Mouse (Mus musculus) midbrain, embryonic 15.5 days (tissue): ENCODE results near the gene Plekhh2. TPM values are rescaled to one million over a fixed set of nuclear protein-coding genes. Genes with fewer than 3 reads are reported as not detected.

Experiments
- ATAC-seq: fragments of 200-750 bp; cut with Nextera tagmentation; replicated peaks from 2 replicates; pipeline ENCODE4 v1.8.0; 2017; ENCODE audit warnings: moderate TSS enrichment
- H3K27ac ChIP-seq: fragments of 300-500 bp; sonication (generic); 2 replicates; pipeline ENCODE4 v1.5.1; 2015; ENCODE audit warnings: mild to moderate bottlenecking, inconsistent platforms
- H3K27me3 ChIP-seq: fragments of 300-500 bp; sonication (generic); replicated peaks from 2 replicates; pipeline ENCODE4 v1.6.1; 2015; ENCODE audit warnings: inconsistent platforms
- H3K36me3 ChIP-seq: fragments of 300-500 bp; sonication (generic); replicated peaks from 2 replicates; pipeline ENCODE4 v1.6.1; 2015; ENCODE audit warnings: inconsistent platforms
- H3K4me1 ChIP-seq: fragments of 300-500 bp; sonication (generic); 2 replicates; pipeline ENCODE4 v1.6.1; 2015; ENCODE audit warnings: inconsistent platforms
- H3K4me2 ChIP-seq: fragments of 300-500 bp; sonication (generic); 2 replicates; pipeline ENCODE4 v1.6.1; 2015; ENCODE audit warnings: inconsistent platforms, mild to moderate bottlenecking, moderate library complexity
- H3K4me3 ChIP-seq: fragments of 300-500 bp; sonication (generic); 2 replicates; pipeline ENCODE4 v1.5.1; 2015; ENCODE audit warnings: mild to moderate bottlenecking, inconsistent platforms
- H3K9ac ChIP-seq: fragments of 300-500 bp; sonication (generic); 2 replicates; pipeline ENCODE4 v1.6.1; 2015; ENCODE audit warnings: mild to moderate bottlenecking, inconsistent platforms
- H3K9me3 ChIP-seq: fragments of 300-500 bp; sonication (generic); 2 replicates; pipeline ENCODE4 v1.6.1; 2016; ENCODE audit warnings: inconsistent platforms
- WGBS: fragments of 180-500 bp; shearing (Covaris S2); methylation state at CpG from one replicate; pipeline ENCODE4 v1.1.7; 2015; ENCODE audit warnings: mixed read lengths; 5-methylcytosine and 5-hydroxymethylcytosine counted together
- polyA plus RNA-seq: library from polyadenylated mRNA; unstranded; fragments of >200 nt; fragmentation: Nextera tagmentation; extraction: Ambion mirVana; gene quantifications from 2 replicates; pipeline ENCODE4 v1.2.1, GENCODE M21; 2015

Gene Plekhh2
- polyA plus RNA-seq: 2.2 and 2.6 TPM in 2 replicates

DNA sequence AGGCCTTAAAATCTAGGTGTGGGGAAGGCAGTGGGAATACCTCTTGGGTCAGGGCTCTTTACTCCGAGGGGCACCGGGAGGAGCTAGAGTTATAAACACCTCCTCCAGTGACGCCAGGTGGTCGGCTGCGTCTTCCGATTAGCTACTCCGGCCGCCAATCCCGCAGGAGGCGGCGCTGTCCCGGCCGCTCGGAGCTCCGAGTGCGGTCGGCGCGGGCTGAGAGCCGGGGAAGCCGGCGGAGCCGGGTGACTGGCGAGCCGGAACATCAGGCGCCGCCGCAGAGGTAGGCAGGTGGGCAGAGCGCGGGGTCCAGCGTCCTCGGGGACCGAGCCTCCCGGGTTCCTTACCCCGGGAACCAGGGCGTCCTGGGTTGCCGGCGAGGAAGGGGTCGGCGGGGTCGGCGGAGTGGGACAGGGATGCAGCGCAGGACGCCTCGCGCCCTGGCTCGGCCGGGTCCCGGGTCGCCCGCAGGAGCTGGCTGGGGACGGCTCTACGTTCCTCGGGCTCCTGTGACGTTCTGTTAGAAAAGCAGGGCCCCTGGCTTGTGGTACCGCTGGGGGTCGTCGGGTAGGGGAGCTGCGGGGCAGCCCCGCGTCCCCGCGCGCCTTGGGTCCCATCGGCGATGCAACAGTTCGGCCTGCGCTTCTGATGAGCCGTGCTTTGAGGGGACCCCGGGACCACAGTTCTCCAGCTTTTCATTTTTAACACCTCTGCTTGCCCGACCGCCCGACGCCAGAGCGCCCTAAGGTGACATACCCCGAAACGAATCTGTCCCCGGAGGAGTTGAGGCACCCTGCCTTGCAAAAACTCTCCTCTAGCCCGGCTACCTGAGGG, at the start of gene Plekhh2:
Gene Plekhh2, plus strand, starts transcription at position 214 of the 834 bp plus-strand sequence.
- WGBS: under 1% methylated on average over 79 of the region's 79 CpGs

DNA sequence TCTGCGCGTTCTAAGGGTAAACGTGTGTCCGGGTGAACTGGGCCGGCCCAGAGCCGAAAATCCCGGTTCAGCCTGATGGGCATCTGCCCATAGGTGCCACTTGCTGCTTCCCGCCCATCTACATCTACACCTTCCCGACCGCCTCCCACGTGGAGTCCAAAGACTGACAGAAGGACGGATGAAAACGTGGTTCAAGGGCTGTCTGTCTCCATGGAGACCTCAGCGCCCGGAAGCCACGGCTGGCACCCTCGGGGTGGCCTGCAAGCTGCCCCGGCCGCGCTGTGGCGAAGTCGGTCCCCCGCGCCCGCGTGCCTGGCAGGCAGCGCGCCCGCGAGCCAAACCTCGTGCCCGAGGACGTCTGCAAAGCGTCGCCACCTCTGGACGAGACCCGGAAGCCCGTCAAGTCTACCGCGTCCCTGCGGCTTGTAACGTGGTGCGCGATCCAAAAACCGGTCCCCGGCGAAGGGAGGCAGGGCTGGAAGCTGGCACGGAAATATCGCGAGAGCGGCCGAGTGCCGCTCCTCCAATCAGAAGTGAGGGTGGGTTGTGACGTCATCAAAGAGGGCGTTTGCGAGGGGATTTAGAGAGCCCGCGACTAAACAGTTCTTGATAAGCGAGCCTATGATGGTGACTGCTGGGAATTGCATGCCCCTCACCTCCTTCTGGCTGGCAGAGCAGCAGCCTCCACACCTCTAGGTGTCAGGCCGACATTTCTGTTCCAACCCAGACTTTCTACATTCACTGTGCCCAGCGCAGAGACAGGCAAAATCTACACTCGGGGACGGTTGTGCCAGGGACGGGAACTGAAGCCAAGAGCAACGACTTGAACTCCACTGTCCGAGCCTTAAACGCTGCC, 45.7 kb upstream of the Plekhh2 start, which contains the start of gene Thada:
Gene Thada, minus strand, starts transcription at position 453 of the 856 bp plus-strand sequence.
- WGBS: under 1% methylated on average over 67 of the region's 67 CpGs
- Histone ChIP-seq H3K36me3 (0 out of 2 replicates have a peak, but pooled peaks cover 2% of the 10 kb centered on the region), H3K27ac (peak within 1 kb of the TSS; percentile 93), H3K9ac (peak within 1 kb of the TSS; percentile 97), H3K27me3 (no peaks in the 10 kb centered on the region), H3K4me3 (peak within 1 kb of the TSS; percentile 99), H3K4me2 (peak within 1 kb of the TSS; percentile 91), H3K9me3 (no peaks in the 10 kb centered on the region), H3K4me1 (peaks cover 17% of the 10 kb centered on the region)
- ATAC-seq: peak; percentile 99

More for the DNA sequence above, at the start of gene Plekhh2:
- Histone ChIP-seq H3K9me3 (no peaks in the 10 kb centered on the region), H3K9ac (peak within 1 kb of the TSS; percentile 70), H3K36me3 (no peaks in the 10 kb centered on the region), H3K27ac (no peak within 1 kb of the TSS), H3K4me2 (peak within 1 kb of the TSS; percentile 81), H3K4me1 (peaks cover 9% of the 10 kb centered on the region; the same call in 1 of the 2 replicates), H3K4me3 (peak within 1 kb of the TSS; percentile 74), H3K27me3 (0 out of 2 replicates have a peak, but pooled peaks cover 4% of the 10 kb centered on the region)
- ATAC-seq: peak; percentile 94

GRCm38 (mm10) chr17:84474312-84474711, 37.4 kb upstream of the Plekhh2 start:
- 62% methylated on average over 4 of the region's 4 CpGs for WGBS
- no peaks in the 10 kb centered on the region for H3K9me3 ChIP-seq
- no peaks in the 10 kb centered on the region for H3K36me3 ChIP-seq
- no peak overlapping the region for H3K4me2 ChIP-seq
- H3K27me3 ChIP-seq: no peaks in the 10 kb centered on the region
- H3K27ac ChIP-seq: no peak overlapping the region
- no peak for ATAC-seq
- H3K4me1 ChIP-seq: no peaks in the 10 kb centered on the region
- no peak overlapping the region for H3K9ac ChIP-seq
- no peak overlapping the region for H3K4me3 ChIP-seq

DNA sequence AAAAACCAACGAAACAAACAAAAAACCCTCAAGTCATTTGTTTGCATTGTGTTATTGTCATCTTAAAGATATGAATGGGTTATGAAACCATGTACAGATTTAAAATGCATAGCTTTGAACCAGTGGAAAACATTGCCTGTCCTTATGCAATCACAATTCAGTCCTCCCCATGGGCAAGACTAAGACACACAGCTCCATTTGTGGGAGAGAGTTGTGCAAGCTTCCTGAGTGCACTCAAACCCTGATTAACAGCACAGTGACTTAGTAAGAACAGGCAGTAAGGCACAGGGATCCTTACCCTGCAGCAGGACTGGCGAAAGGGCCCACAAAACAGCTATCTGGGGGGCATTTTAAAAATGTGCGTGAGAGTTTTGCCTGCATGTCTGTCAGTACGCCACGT, 34.5 kb upstream of the Plekhh2 start:
- Histone ChIP-seq H3K27me3 (no peaks in the 10 kb centered on the region), H3K4me2 (no peak overlapping the region), H3K36me3 (no peaks in the 10 kb centered on the region), H3K9me3 (no peaks in the 10 kb centered on the region), H3K4me1 (no peaks in the 10 kb centered on the region; the same call in 1 of the 2 replicates), H3K4me3 (no peak overlapping the region), H3K9ac (no peak overlapping the region), H3K27ac (no peak overlapping the region)
- no peak for ATAC-seq
- 86% methylated on average over 5 of the region's 5 CpGs for WGBS

DNA sequence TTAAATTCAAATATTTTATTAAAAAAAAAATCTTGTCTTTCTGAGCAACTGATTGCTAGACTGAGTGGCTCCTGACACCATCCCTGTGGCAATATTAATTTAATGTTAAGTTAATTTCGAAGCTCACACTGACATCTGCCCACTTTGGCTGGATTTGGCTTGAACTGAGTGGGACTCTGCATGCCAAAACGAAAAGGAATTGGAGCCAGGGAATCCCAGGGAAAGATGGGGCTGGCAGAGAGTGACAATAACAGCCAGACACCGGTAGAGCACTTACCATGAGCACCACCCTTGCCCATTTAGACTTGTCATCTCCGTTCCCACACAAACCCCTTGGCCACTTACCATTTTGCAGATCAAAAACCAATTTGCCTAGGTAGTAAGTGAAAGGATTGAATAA, 33.4 kb upstream of the Plekhh2 start:
- no peak overlapping the region for H3K27ac ChIP-seq
- no peak overlapping the region for H3K4me3 ChIP-seq
- no peak overlapping the region for H3K4me2 ChIP-seq
- H3K9me3 ChIP-seq: no peaks in the 10 kb centered on the region
- H3K27me3 ChIP-seq: no peaks in the 10 kb centered on the region
- no peak overlapping the region for H3K9ac ChIP-seq
- no peaks in the 10 kb centered on the region for H3K36me3 ChIP-seq
- ATAC-seq: no peak
- no peaks in the 10 kb centered on the region; the same call in 1 of the 2 replicates for H3K4me1 ChIP-seq
- 83% methylated on average over 4 of the region's 4 CpGs for WGBS

GRCm38 (mm10) chr17:84480464-84481355, 31.0 kb upstream of the Plekhh2 start:
- WGBS: 44% methylated on average over 15 of the region's 15 CpGs
- H3K9me3 ChIP-seq: no peaks in the 10 kb centered on the region
- 0 out of 2 replicates have a peak, but pooled peaks have one; percentile 37 for ATAC-seq

GRCm38 (mm10) chr17:84482831-84483230, 28.9 kb upstream of the Plekhh2 start:
- 90% methylated on average over 3 of the region's 3 CpGs for WGBS
- no peak for ATAC-seq
- Histone ChIP-seq H3K27me3 (no peaks in the 10 kb centered on the region), H3K36me3 (no peaks in the 10 kb centered on the region), H3K4me3 (no peak overlapping the region), H3K27ac (no peak overlapping the region), H3K4me2 (no peak overlapping the region), H3K4me1 (no peaks in the 10 kb centered on the region; the same call in 1 of the 2 replicates), H3K9me3 (no peaks in the 10 kb centered on the region), H3K9ac (no peak overlapping the region)

More at GRCm38 (mm10) chr17:84480464-84481355, 31.0 kb upstream of the Plekhh2 start:
- Histone ChIP-seq H3K27me3 (no peaks in the 10 kb centered on the region), H3K4me1 (no peaks in the 10 kb centered on the region; the same call in 1 of the 2 replicates), H3K9ac (no peak overlapping the region), H3K4me3 (no peak overlapping the region), H3K4me2 (no peak overlapping the region), H3K36me3 (no peaks in the 10 kb centered on the region), H3K27ac (no peak overlapping the region)

DNA sequence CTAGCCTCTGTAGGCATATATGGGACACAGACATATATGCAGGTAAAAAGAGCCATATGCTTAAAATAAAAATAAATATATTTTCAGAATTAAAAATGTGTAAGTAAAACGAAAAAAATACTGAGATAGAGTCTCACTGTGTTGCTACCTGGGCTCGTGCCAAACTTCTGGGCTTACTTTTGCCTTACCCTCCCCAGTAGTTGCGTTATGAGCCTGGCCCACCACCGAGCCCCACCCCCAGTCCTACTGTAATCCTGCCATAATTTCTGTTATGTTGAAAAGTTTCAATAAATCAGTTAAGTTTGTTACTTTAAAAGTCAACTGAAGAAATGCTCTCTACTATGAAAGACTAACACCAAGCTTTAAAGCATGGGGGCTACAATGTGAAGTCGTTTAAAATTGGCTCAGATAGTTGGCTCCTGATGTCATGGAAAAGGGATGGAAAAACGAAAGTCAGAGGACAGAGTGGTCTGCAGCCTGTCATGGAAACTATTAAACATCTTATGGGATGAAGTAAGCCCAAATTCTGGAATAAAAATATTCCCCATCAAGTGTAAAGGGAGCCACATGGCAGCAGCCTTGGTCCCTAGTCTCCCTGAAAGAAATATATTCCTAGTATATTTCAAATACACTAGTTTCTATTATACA, 27.9 kb upstream of the Plekhh2 start:
- no peak overlapping the region for H3K27ac ChIP-seq
- no peaks in the 10 kb centered on the region for H3K9me3 ChIP-seq
- 82% methylated on average over 6 of the region's 6 CpGs for WGBS
- no peaks in the 10 kb centered on the region; the same call in 1 of the 2 replicates for H3K4me1 ChIP-seq
- H3K4me3 ChIP-seq: no peak overlapping the region
- H3K9ac ChIP-seq: no peak overlapping the region
- no peaks in the 10 kb centered on the region for H3K27me3 ChIP-seq
- no peaks in the 10 kb centered on the region for H3K36me3 ChIP-seq
- no peak overlapping the region for H3K4me2 ChIP-seq
- no peak for ATAC-seq

- no peak for ATAC-seq
- H3K9me3 ChIP-seq: no peaks in the 10 kb centered on the region
- no peak overlapping the region for H3K4me2 ChIP-seq
- WGBS: 83% methylated on average over 2 of the region's 2 CpGs
- H3K4me3 ChIP-seq: no peak overlapping the region
- H3K27me3 ChIP-seq: no peaks in the 10 kb centered on the region
- no peak overlapping the region for H3K27ac ChIP-seq
- no peak overlapping the region for H3K9ac ChIP-seq
- H3K4me1 ChIP-seq: no peaks in the 10 kb centered on the region
- no peaks in the 10 kb centered on the region for H3K36me3 ChIP-seq
These were observed 24.3 kb upstream of the Plekhh2 start for GRCm38 (mm10) chr17:84487415-84487814.

DNA sequence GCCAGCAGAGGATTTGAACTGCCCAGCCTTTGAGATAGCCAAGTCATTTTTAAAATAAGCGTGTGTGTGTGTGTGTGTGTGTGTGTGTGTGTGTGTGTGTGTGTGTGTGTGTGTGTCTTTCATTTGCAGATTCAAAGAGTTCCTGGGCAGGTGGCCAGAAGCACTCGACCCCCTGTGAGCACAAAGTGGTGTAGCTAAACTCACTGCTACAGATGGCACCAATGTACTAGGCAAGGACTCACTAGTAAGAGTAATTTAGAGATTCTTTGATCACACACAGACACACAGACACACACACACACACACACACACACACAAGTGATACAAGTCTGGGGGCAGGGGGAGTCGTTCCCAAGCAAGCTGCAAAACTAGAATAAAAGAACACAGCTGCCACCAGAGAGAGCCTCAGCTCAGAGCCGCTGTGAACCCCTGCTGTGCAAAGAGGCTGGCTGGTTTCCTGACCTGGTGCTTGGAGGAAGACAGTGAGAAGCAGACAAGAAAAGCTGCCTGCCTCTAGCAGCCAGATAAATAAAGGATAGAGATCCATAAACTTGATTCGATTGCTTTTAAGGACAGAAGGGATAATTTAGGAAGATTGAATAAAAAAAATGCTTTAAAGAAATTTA, 19.3 kb upstream of the Plekhh2 start:
- Histone ChIP-seq H3K36me3 (no peaks in the 10 kb centered on the region), H3K9ac (no peak overlapping the region), H3K9me3 (no peaks in the 10 kb centered on the region), H3K4me1 (no peaks in the 10 kb centered on the region), H3K4me3 (no peak overlapping the region), H3K4me2 (no peak overlapping the region), H3K27me3 (no peaks in the 10 kb centered on the region), H3K27ac (no peak overlapping the region)
- WGBS: 28% methylated on average over 5 of the region's 5 CpGs
- no peak for ATAC-seq

DNA sequence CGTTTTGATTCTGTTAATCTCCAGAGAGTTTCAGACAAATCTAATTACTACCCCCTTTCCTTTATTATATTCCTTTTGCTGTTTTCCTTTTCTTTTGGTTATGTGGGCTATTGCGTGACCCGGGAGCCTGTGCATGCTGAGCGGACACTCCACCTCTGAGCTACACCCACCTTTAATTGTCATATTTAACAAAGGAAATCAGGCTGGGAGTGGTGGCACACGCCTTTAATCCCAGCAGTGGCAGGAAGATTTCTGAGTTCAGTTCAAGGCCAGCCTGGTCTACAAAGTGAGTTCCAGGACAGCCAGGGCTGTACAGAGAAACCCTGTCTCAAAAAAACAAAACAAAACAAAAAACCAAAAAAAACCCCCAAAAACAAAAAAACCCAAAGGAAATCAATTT, 14.7 kb upstream of the Plekhh2 start:
- H3K27me3 ChIP-seq: no peaks in the 10 kb centered on the region
- no peaks in the 10 kb centered on the region for H3K4me1 ChIP-seq
- H3K4me3 ChIP-seq: no peak overlapping the region
- no peak overlapping the region for H3K4me2 ChIP-seq
- WGBS: 86% methylated on average over 5 of the region's 5 CpGs
- H3K36me3 ChIP-seq: no peaks in the 10 kb centered on the region
- H3K9me3 ChIP-seq: no peaks in the 10 kb centered on the region
- ATAC-seq: no peak
- no peak overlapping the region for H3K9ac ChIP-seq
- no peak overlapping the region for H3K27ac ChIP-seq
